Mouse (Mus musculus) kidney, embryonic 16.5 days (tissue): ENCODE measurements around the gene Exoc6. TPM values are rescaled to one million over a fixed set of nuclear protein-coding genes. Genes with fewer than 3 reads are reported as not detected.

Experiments used
- ATAC-seq: fragments of 200-750 bp; cut with Nextera tagmentation; 2 replicates; pipeline ENCODE4 v1.8.0; 2017; ENCODE audit warnings: moderate TSS enrichment; ENCODE audit not compliant: low FRiP score, low TSS enrichment
- H3K27ac ChIP-seq: fragments of 300-500 bp; sonication (generic); 2 replicates; pipeline ENCODE4 v1.5.1; 2014; ENCODE audit warnings: low read length
- H3K27me3 ChIP-seq: fragments of 300-500 bp; sonication (generic); 2 replicates; pipeline ENCODE4 v1.6.1; 2014; ENCODE audit warnings: low read length, control low read depth, mixed read lengths; ENCODE audit not compliant: insufficient read depth
- H3K36me3 ChIP-seq: fragments of 300-500 bp; sonication (generic); 2 replicates; pipeline ENCODE4 v1.6.1; 2014; ENCODE audit warnings: low read length, control low read depth, mixed read lengths; ENCODE audit not compliant: insufficient read depth
- H3K4me1 ChIP-seq: fragments of 300-500 bp; sonication (generic); 2 replicates; pipeline ENCODE4 v1.6.1; 2014; ENCODE audit warnings: low read length, control low read depth, mixed read lengths; ENCODE audit not compliant: insufficient read depth
- H3K4me2 ChIP-seq: fragments of 300-500 bp; sonication (generic); replicated peaks from 2 replicates; pipeline ENCODE4 v1.6.1; 2014; ENCODE audit warnings: low read depth, low read length
- H3K4me3 ChIP-seq: fragments of 300-500 bp; sonication (generic); 2 replicates; pipeline ENCODE4 v1.5.1; 2014; ENCODE audit warnings: mild to moderate bottlenecking, low read length
- H3K9ac ChIP-seq: fragments of 300-500 bp; sonication (generic); replicated peaks from 2 replicates; pipeline ENCODE4 v1.6.1; 2014; ENCODE audit warnings: low read length
- H3K9me3 ChIP-seq: fragments of 300-500 bp; sonication (generic); 2 replicates; pipeline ENCODE4 v1.6.1; 2016; ENCODE audit warnings: low read length, control low read depth
- WGBS: fragments of 180-500 bp; shearing (Covaris S2); extraction: QIAGEN DNeasy Blood & Tissue Kit; methylation state at CpG from one replicate; pipeline ENCODE4 v1.1.7; 2014; 5-methylcytosine and 5-hydroxymethylcytosine counted together
- polyA plus RNA-seq: library from polyadenylated mRNA; unstranded; fragments of >200 nt; fragmentation: Nextera tagmentation; extraction: Ambion mirVana; gene quantifications from 2 replicates; pipeline ENCODE4 v1.2.1, GENCODE M21; 2015

Gene Exoc6
- polyA plus RNA-seq = 25.3 and 26.9 TPM in 2 replicates

DNA sequence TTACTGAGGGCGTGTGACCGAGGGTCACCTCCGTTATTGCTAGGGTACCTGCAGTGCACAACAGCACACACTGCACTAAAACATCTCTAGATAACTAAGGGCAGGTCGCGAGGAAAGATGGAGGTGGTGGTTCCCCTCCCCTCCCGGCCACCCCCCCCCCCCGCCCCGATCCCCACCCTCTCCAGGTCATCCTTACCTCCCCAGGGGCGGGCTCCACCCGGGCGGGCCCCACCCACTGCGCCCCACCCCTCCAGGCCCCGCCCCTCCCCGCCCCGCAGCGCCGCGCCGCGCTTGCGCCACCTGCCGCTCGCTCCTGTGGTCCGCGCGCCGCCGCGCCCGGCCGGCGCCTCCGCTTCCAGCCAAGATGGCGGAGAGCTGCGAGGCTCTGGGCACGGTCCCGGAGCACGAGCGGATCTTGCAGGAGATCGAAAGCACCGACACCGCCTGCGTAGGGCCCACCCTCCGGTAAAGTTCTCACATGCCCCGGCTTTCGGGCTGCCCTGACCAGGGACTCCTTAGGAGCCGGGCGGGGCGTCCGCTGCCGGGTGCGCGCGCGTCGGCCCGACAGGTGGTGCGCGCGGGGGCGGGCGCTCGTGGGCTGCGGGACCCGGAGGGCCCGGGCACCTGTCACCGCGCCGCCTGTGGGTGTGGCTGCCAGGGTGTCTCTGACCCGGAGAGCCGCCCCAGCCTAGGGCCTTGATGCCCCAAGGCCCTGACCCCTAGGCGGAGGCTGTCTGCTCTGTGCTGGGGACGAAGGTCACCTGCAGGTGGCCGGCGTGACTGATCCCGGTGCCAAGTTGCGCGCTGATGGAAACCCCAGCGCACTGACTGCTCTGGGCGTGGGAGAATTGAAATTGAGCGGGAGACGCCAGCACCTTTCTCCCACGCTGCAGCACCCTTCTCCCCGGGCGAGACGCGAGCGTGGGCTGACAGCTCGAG lies at the start of gene Exoc6:
Exoc6 (plus strand) TSS at position 318 of the 939 bp plus-strand sequence.
- H3K9ac ChIP-seq = peak within 1 kb of the TSS; percentile 84
- no peaks in the 10 kb centered on the region for H3K4me1 ChIP-seq
- peaks cover 7% of the 10 kb centered on the region; the same call in 1 of the 2 replicates for H3K27me3 ChIP-seq
- peak within 1 kb of the TSS; percentile 78 for H3K4me2 ChIP-seq
- H3K36me3 ChIP-seq = no peaks in the 10 kb centered on the region
- H3K27ac ChIP-seq = peak within 1 kb of the TSS; percentile 86
- no peaks in the 10 kb centered on the region for H3K9me3 ChIP-seq
- ATAC-seq = peak; percentile 85
- WGBS = under 1% methylated on average over 57 of the region's 89 CpGs
- peak within 1 kb of the TSS; percentile 75 for H3K4me3 ChIP-seq

- no peak overlapping the region for H3K4me2 ChIP-seq
- 86% methylated on average over 8 of the region's 8 CpGs for WGBS
- H3K9ac ChIP-seq = no peak overlapping the region
- no peaks in the 10 kb centered on the region for H3K9me3 ChIP-seq
- H3K4me1 ChIP-seq = peaks cover 3% of the 10 kb centered on the region; the same call in 1 of the 2 replicates
- H3K27ac ChIP-seq = no peak overlapping the region
- no peaks in the 10 kb centered on the region for H3K27me3 ChIP-seq
- ATAC-seq = no peak
- H3K4me3 ChIP-seq = no peak overlapping the region
- no peaks in the 10 kb centered on the region for H3K36me3 ChIP-seq
These were observed 47.2 kb upstream of the Exoc6 start for GRCm38 (mm10) chr19:37502996-37503395.

DNA sequence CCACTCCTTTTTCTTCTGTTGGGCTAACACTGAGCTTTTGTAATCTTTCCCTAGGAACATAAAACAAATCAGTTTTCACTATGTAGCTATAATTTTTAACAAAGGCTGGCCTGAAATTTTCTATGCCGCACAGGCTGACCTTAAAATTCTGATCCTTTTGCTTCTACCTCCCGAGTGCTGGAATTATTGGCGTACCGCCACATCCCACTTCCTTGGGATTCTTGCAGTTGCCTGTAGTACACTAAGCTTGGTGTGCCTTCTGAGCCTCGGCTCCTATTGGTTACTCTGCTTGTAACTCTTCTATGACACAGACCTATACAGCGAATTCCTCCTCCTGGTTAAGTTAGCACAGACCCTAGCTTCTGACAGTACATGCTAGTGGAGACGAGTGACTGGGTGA lies 44.2 kb upstream of the Exoc6 start:
- no peak for ATAC-seq
- Histone ChIP-seq H3K9ac (no peak overlapping the region), H3K4me2 (peak overlapping the region; percentile 28), H3K36me3 (no peaks in the 10 kb centered on the region), H3K4me3 (no peak overlapping the region), H3K4me1 (peaks cover 3% of the 10 kb centered on the region; the same call in 1 of the 2 replicates), H3K27me3 (no peaks in the 10 kb centered on the region), H3K27ac (peak overlapping the region; percentile 33; the same call in 1 of the 2 replicates), H3K9me3 (no peaks in the 10 kb centered on the region)
- 56% methylated on average over 7 of the region's 7 CpGs for WGBS

GRCm38 (mm10) chr19:37506614-37507013 lies 43.6 kb upstream of the Exoc6 start:
- ATAC-seq = no peak
- H3K9ac ChIP-seq = no peak overlapping the region
- no peaks in the 10 kb centered on the region for H3K27me3 ChIP-seq
- H3K27ac ChIP-seq = peak overlapping the region; percentile 33; the same call in 1 of the 2 replicates
- H3K36me3 ChIP-seq = no peaks in the 10 kb centered on the region
- H3K4me1 ChIP-seq = peaks cover 3% of the 10 kb centered on the region; the same call in 1 of the 2 replicates
- no peaks in the 10 kb centered on the region for H3K9me3 ChIP-seq
- peak overlapping the region; percentile 28 for H3K4me2 ChIP-seq
- 60% methylated on average over 5 of the region's 5 CpGs for WGBS
- no peak overlapping the region for H3K4me3 ChIP-seq

- Histone ChIP-seq H3K4me3 (no peak overlapping the region), H3K27me3 (no peaks in the 10 kb centered on the region), H3K36me3 (no peaks in the 10 kb centered on the region), H3K9ac (no peak overlapping the region), H3K4me2 (no peak overlapping the region), H3K4me1 (peaks cover 3% of the 10 kb centered on the region; the same call in 1 of the 2 replicates), H3K27ac (no peak overlapping the region), H3K9me3 (no peaks in the 10 kb centered on the region)
- ATAC-seq = no peak
- 19% methylated on average over 11 of the region's 11 CpGs for WGBS
These were observed 40.5 kb upstream of the Exoc6 start for GRCm38 (mm10) chr19:37509725-37510124.

GRCm38 (mm10) chr19:37514811-37515292 lies 35.4 kb upstream of the Exoc6 start:
- H3K27me3 ChIP-seq = no peaks in the 10 kb centered on the region
- no peak overlapping the region for H3K4me2 ChIP-seq
- H3K9me3 ChIP-seq = no peaks in the 10 kb centered on the region
- no peak overlapping the region for H3K4me3 ChIP-seq
- WGBS = 37% methylated on average over 7 of the region's 7 CpGs
- no peak overlapping the region for H3K9ac ChIP-seq
- H3K27ac ChIP-seq = no peak overlapping the region
- H3K36me3 ChIP-seq = no peaks in the 10 kb centered on the region
- H3K4me1 ChIP-seq = no peaks in the 10 kb centered on the region
- peak; percentile 49; the same call in 1 of the 2 replicates for ATAC-seq

DNA sequence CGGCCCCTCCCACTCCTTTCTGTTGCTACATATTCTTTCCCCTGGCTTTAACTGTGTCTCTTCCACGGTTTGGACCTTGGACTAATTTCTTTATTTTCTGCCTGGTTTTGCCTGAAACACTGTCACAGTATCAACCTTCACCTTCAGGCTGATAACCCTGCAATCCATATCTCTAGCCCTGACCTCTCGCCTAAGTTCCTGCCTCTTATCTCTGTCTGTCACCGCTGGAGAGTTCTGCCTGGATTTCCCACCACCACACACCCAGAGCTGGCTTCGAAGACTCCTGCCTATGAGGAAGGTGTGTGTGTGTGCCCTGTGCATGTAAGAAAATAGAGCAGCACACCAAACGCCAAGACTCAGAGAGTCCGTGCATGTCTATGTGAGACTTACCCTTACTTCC lies 32.8 kb upstream of the Exoc6 start:
- Histone ChIP-seq H3K9ac (no peak overlapping the region), H3K4me1 (no peaks in the 10 kb centered on the region), H3K9me3 (no peaks in the 10 kb centered on the region), H3K27ac (no peak overlapping the region), H3K4me2 (no peak overlapping the region), H3K27me3 (no peaks in the 10 kb centered on the region), H3K4me3 (no peak overlapping the region), H3K36me3 (no peaks in the 10 kb centered on the region)
- no peak for ATAC-seq
- 85% methylated on average over 7 of the region's 7 CpGs for WGBS

- Histone ChIP-seq H3K36me3 (no peaks in the 10 kb centered on the region), H3K4me2 (no peak overlapping the region), H3K9me3 (no peaks in the 10 kb centered on the region), H3K27me3 (no peaks in the 10 kb centered on the region), H3K4me1 (no peaks in the 10 kb centered on the region), H3K27ac (no peak overlapping the region), H3K4me3 (no peak overlapping the region), H3K9ac (no peak overlapping the region)
- no peak for ATAC-seq
- 65% methylated on average over 18 of the region's 18 CpGs for WGBS
These were observed 29.3 kb upstream of the Exoc6 start for GRCm38 (mm10) chr19:37520740-37521433.

DNA sequence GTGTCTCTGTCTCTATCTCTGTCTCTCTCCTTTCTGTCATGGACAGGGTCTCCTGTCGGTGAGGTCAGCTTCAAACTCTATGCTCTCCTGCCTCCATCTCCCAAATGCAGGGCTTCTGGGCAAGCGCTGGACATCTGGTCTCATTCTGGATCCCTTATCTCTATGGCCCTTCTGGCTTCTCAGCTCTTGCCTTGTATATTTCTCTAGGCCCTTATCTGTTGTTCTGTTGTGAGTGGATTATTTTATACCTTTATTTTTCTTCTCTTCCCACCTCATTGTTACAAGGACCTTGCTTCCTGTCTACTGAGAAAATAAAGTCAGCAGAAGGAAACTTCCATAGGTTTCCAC lies 28.8 kb upstream of the Exoc6 start:
- Histone ChIP-seq H3K27ac (no peak overlapping the region), H3K36me3 (no peaks in the 10 kb centered on the region), H3K9ac (no peak overlapping the region), H3K4me2 (no peak overlapping the region), H3K27me3 (no peaks in the 10 kb centered on the region), H3K4me1 (no peaks in the 10 kb centered on the region), H3K4me3 (no peak overlapping the region), H3K9me3 (no peaks in the 10 kb centered on the region)
- 91% methylated on average over 2 of the region's 2 CpGs for WGBS
- no peak for ATAC-seq
